9 mouse cellular contexts compared by ENCODE assay signal in the genomic region with DNA sequence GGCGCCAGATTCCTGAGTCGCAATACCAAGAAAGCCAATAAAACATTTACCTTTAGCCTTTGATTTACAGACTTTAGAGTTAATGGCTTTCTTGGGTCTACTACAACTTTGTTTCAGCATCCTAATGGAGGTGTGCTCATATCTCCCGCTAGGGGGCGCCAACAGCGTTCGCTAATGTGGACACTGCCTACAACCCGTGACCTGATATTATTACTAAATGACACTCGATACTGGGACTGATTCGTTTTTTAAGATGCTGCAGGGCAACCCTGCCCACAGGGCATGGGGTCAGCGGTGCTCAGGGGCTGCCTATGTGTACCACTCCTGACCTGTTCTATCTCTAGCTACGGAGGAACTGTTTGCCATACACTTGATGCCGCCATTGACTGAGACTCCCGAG.
DNase-seq lines count a peak whose midpoint lies in the region; ATAC-seq and TF ChIP-seq lines count a peak whose summit lies in the region.
"Had no signal": no experiment of that assay in that cellular context is flagged by ENCODE, and none has a peak within 500 bp of the region (broad histone marks: within the 10 kb centered on the region; RNA-seq: fewer than 3 reads in every experiment).

No protein-coding gene starts in this region.

- no peaks in the 10 kb centered on the region for H3K36me3 ChIP-seq in midbrain, postnatal 0 days (ENCODE audit: insufficient read depth, low read length)
- no peaks in the 10 kb centered on the region for H3K36me3 ChIP-seq in midbrain, embryonic 11.5 days (ENCODE audit: control insufficient read depth, insufficient read depth, low read length)

- no peaks in the 10 kb centered on the region for H3K4me1 ChIP-seq in midbrain, postnatal 0 days (ENCODE audit: insufficient read depth, low read length)
- H3K4me1 ChIP-seq in midbrain, embryonic 11.5 days (ENCODE audit: control insufficient read depth, insufficient read depth, low read length): no peaks in the 10 kb centered on the region

- 50% methylated on average over 13 of the region's 13 CpGs for WGBS in midbrain, postnatal 0 days
- 49% methylated on average over 13 of the region's 13 CpGs for WGBS in midbrain, embryonic 11.5 days

- no peaks in the 10 kb centered on the region for H3K27me3 ChIP-seq in midbrain, postnatal 0 days (ENCODE audit: insufficient read depth, low read length)
- no peaks in the 10 kb centered on the region for H3K27me3 ChIP-seq in midbrain, embryonic 11.5 days (ENCODE audit: control insufficient read depth, insufficient read depth, low read length)

- H3K9ac ChIP-seq in midbrain, postnatal 0 days (replicated peaks; ENCODE audit: low read length, poor library complexity, severe bottlenecking): no peak overlapping the region
- H3K9ac ChIP-seq in midbrain, embryonic 11.5 days (ENCODE audit: low read length): no peak overlapping the region

- TF ChIP-seq CTCF in midbrain, postnatal 0 days (IDR thresholded peaks at IDR 0.05): peak; percentile 56

- no peak overlapping the region for H3K4me3 ChIP-seq in midbrain, postnatal 0 days (ENCODE audit: low read depth, low read length)
- no peak overlapping the region for H3K4me3 ChIP-seq in midbrain, embryonic 11.5 days (ENCODE audit: low read depth, low read length)
- H3K4me3 ChIP-seq: erythroblast, embryonic 14.5 days had no signal

- no peak for ATAC-seq in midbrain, postnatal 0 days (ENCODE audit: low FRiP score)
- no peak for ATAC-seq in midbrain, embryonic 11.5 days (ENCODE audit: low FRiP score)
- ATAC-seq in frontal cortex, adult (ENCODE audit: low TSS enrichment): no peak

- no peak overlapping the region for H3K27ac ChIP-seq in midbrain, postnatal 0 days (ENCODE audit: low read depth, low read length)
- H3K27ac ChIP-seq in midbrain, embryonic 11.5 days (ENCODE audit: low read depth, low read length): no peak overlapping the region

- DNase-seq in cerebellum, postnatal 14 days: peak; percentile 56 to 70
- no peak for DNase-seq in cerebellum, adult 9-11 months
- DNase-seq in midbrain, postnatal 0 days (ENCODE audit: low spot score): peak; percentile 43
- DNase-seq in midbrain, embryonic 11.5 days (ENCODE audit: low spot score, missing footprints): no peak
- DNase-seq in kidney, adult 8-10 months: peak; percentile 12 to 30
- DNase-seq in retina, postnatal 1 day: peak; percentile 36
- no peak for DNase-seq in right cerebral cortex, postnatal 25 days

- no peaks in the 10 kb centered on the region for H3K9me3 ChIP-seq in midbrain, postnatal 0 days (ENCODE audit: low read length)
- H3K9me3 ChIP-seq in midbrain, embryonic 11.5 days (ENCODE audit: control insufficient read depth, low read length): no peaks in the 10 kb centered on the region

- no peak overlapping the region for H3K4me2 ChIP-seq in midbrain, postnatal 0 days (ENCODE audit: low read depth, low read length, poor library complexity, severe bottlenecking)
- no peak overlapping the region for H3K4me2 ChIP-seq in midbrain, embryonic 11.5 days

Comparison
In these comparisons a context has a peak if more than half of its experiments do, and no peak if none do; other contexts are left out.
1. DNase-seq: peak in cerebellum, postnatal 14 days (2 of 2), midbrain, postnatal 0 days (single experiment), kidney, adult 8-10 months (2 of 2) and retina, postnatal 1 day (single experiment); none in cerebellum, adult 9-11 months (single experiment), midbrain, embryonic 11.5 days (single experiment) and right cerebral cortex, postnatal 25 days (single experiment).